Mouse (Mus musculus) left cerebral cortex, adult 6 months (tissue): ENCODE data around the gene Cpt2. TPM values are rescaled to one million over a fixed set of nuclear protein-coding genes. Genes with fewer than 3 reads are reported as not detected.

Source experiments
- long read RNA-seq, 2 experiments: library from polyadenylated mRNA; unstranded; transcript quantifications; one replicate each; pipeline ENCODE4 v2.0.0; 2019 to 2020
- polyA plus RNA-seq: library from polyadenylated mRNA; unstranded; fragments of <200 nt; fragmentation: Nextera tagmentation; gene quantifications from 2 replicates; pipeline ENCODE4 v1.2.3, GENCODE M21; 2021

The Cpt2 gene
- 8.9 and 9.4 TPM in 2 replicates for polyA plus RNA-seq
- long read RNA-seq, experiment 1, transcript Cpt2-201 (5 exons, 2,372 nt) = major isoform, 27 of 30 reads
- long read RNA-seq, experiment 1, partial matches to known transcripts = 2 of 30 reads
- long read RNA-seq, experiment 1, other reads (novel, unspliced or antisense) = 1 of 30 reads
- long read RNA-seq, experiment 2, partial matches to known transcripts = 1 of 3 reads
- long read RNA-seq, experiment 2, other reads (novel, unspliced or antisense) = 0 of 3 reads

DNA sequence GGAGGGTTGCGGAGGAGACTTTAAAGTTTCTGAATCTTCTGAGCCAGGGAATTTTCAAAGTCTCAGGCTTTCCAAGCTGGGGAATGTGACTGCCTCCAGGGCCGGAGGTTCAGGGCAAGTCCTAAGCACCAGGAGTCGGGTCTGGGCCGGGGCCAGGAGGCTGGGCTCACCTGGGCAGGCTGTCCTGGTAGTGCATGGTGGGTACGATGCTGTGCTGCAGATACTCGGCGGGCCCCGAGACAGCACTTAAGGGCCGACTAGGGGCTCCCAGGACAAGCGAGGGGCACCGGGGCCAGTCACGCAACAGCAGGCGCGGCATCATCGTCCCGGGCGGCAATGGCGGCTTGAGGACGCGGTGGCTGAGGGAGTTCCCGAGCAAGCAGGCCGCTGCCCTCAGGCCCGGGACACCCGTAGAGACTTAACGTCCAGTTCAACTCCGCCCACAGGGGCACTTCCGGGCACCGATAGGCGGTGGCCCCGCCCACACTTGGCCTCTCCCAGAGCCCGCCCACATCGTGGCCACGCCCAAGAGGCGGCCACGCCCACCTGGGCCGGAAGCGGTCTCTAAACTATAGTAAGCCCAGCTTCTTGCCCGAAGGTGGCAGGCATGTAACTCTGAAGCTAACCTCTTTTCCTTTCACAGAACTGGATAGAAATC lies at the start of gene Cpt2:
TSS of gene Cpt2 (minus strand) at position 466 of the 658 bp plus-strand sequence.

GRCm38 (mm10) chr4:107967966-107968682 lies 44.7 kb upstream of the Cpt2 start, which contains the start of gene Slc1a7:
Slc1a7 (plus strand) TSS chr4:107968332.

DNA sequence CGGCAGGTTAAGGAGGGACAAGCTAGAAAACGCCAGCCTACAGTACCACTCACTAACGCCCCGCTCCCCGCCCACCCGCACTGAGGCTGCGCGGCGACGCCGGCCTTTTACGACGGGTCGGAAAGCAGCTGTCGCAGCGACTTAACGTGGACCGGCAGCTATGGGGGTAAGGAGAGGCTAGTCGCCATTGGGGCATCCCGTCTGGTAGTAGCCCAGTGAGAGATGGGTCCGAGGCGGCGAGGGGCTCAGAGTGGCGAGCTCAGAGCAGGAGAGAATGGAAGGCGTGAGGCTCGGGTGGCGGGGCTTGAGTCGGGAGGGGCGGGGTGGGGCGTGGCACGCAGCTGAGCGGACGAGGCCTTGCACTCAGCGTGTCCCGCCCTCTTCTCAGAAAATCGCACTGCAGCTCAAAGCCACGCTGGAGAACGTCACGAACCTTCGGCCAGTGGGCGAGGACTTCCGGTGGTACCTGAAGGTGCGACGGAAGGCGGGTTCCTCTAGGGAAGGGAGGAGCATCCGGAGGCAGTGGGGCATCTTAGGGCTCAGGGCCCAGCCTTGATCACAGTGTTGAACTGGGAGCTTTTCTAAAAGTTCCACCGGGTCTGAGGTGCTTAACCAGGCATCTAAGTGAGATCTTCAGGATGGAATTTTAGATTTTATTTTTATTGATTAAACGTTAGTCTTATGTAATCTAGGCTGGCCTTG lies 33.5 kb downstream of the Cpt2 start, which contains the start of gene 0610037L13Rik:
TSS of gene 0610037L13Rik (plus strand) at position 83 of the 702 bp plus-strand sequence.

GRCm38 (mm10) chr4:107879254-107880050 lies 44.0 kb downstream of the Cpt2 start, which contains the start of gene Magoh:
Magoh (plus strand) TSS chr4:107879755.

Other genes starting within 250 kb of the Cpt2 start
- 0.60 and 0.70 TPM in 2 replicates for gene Dmrtb1, start 239.4 kb downstream of the Cpt2 start, polyA plus RNA-seq
- gene Lrp8, start 121.3 kb downstream of the Cpt2 start, polyA plus RNA-seq = 4.1 and 4.8 TPM in 2 replicates
- gene Magoh, start 43.9 kb downstream of the Cpt2 start, polyA plus RNA-seq = 67.0 and 81.7 TPM in 2 replicates
- 84.4 and 93.4 TPM in 2 replicates for gene 0610037L13Rik, start 33.8 kb downstream of the Cpt2 start, polyA plus RNA-seq
- not detected in 2 replicates for gene Slc1a7, start 44.7 kb upstream of the Cpt2 start, polyA plus RNA-seq
- gene Podn, start 172.8 kb upstream of the Cpt2 start, polyA plus RNA-seq = 1.2 TPM in 2 replicates
- gene Scp2, start 221.4 kb upstream of the Cpt2 start, polyA plus RNA-seq = 242 and 284 TPM in 2 replicates
- gene Echdc2, start 241.8 kb upstream of the Cpt2 start, polyA plus RNA-seq = 11.6 and 12.6 TPM in 2 replicates